Mouse (Mus musculus) midbrain, embryonic 11.5 days (tissue): ENCODE data around the gene Ispd. TPM values are rescaled to one million over a fixed set of nuclear protein-coding genes. Genes with fewer than 3 reads are reported as not detected.

Experiments
- ATAC-seq: fragments of 200-750 bp; cut with Nextera tagmentation; 2 replicates; pipeline ENCODE4 v1.8.0; 2017; ENCODE audit warnings: moderate TSS enrichment, moderate library complexity; ENCODE audit not compliant: low FRiP score
- DNase-seq: peaks from one replicate; pipeline ENCODE4 v3.0.0; 2015; ENCODE audit warnings: low spot score; ENCODE audit errors: missing footprints
- H3K27ac ChIP-seq: fragments of 300-500 bp; sonication (generic); 2 replicates; pipeline ENCODE4 v1.5.1; 2014; ENCODE audit warnings: low read depth, low read length
- H3K27me3 ChIP-seq: fragments of 300-500 bp; sonication (generic); 2 replicates; pipeline ENCODE4 v1.6.1; 2014; ENCODE audit warnings: mild to moderate bottlenecking, low read length, moderate library complexity, mixed read lengths; ENCODE audit not compliant: control insufficient read depth, insufficient read depth
- H3K36me3 ChIP-seq: fragments of 300-500 bp; sonication (generic); 2 replicates; pipeline ENCODE4 v1.6.1; 2014; ENCODE audit warnings: mild to moderate bottlenecking, low read length, moderate library complexity, mixed read lengths; ENCODE audit not compliant: control insufficient read depth, insufficient read depth
- H3K4me1 ChIP-seq: fragments of 300-500 bp; sonication (generic); 2 replicates; pipeline ENCODE4 v1.6.1; 2014; ENCODE audit warnings: low read length; ENCODE audit not compliant: control insufficient read depth, insufficient read depth
- H3K4me2 ChIP-seq: fragments of 300-500 bp; sonication (generic); 2 replicates; pipeline ENCODE4 v1.6.1; 2014; ENCODE audit warnings: mild to moderate bottlenecking, moderate library complexity
- H3K4me3 ChIP-seq: fragments of 300-500 bp; sonication (generic); 2 replicates; pipeline ENCODE4 v1.5.1; 2014; ENCODE audit warnings: low read depth, low read length
- H3K9ac ChIP-seq: fragments of 300-500 bp; sonication (generic); 2 replicates; pipeline ENCODE4 v1.6.1; 2014; ENCODE audit warnings: low read length
- H3K9me3 ChIP-seq: fragments of 300-500 bp; sonication (generic); 2 replicates; pipeline ENCODE4 v1.6.1; 2016; ENCODE audit warnings: low read length; ENCODE audit not compliant: control insufficient read depth
- WGBS: fragments of 180-500 bp; shearing (Covaris S2); extraction: QIAGEN DNeasy Blood & Tissue Kit; methylation state at CpG from one replicate; pipeline ENCODE4 v1.1.7; 2014; 5-methylcytosine and 5-hydroxymethylcytosine counted together
- polyA plus RNA-seq: library from polyadenylated mRNA; unstranded; fragments of >200 nt; fragmentation: Nextera tagmentation; extraction: Ambion mirVana; gene quantifications from 2 replicates; pipeline ENCODE4 v1.2.1, GENCODE M21; 2014

The Ispd gene
- polyA plus RNA-seq, 1 experiment from 2014 or later = 12.3 TPM

GRCm38 (mm10) chr12:36724297-36724696 lies 343.0 kb downstream of the Ispd start:
- DNase-seq = no peak
- H3K9me3 ChIP-seq = no peaks in the 10 kb centered on the region
- H3K36me3 ChIP-seq = no peaks in the 10 kb centered on the region
- no peak overlapping the region for H3K4me2 ChIP-seq
- H3K27ac ChIP-seq = no peak overlapping the region
- ATAC-seq = no peak
- no peaks in the 10 kb centered on the region for H3K27me3 ChIP-seq
- H3K4me3 ChIP-seq = no peak overlapping the region
- H3K9ac ChIP-seq = no peak overlapping the region
- WGBS = 80% methylated on average over 4 of the region's 4 CpGs
- no peaks in the 10 kb centered on the region for H3K4me1 ChIP-seq

GRCm38 (mm10) chr12:36725250-36725649 lies 344.0 kb downstream of the Ispd start:
- Histone ChIP-seq H3K4me2 (no peak overlapping the region), H3K27me3 (no peaks in the 10 kb centered on the region), H3K4me3 (no peak overlapping the region), H3K36me3 (no peaks in the 10 kb centered on the region), H3K4me1 (no peaks in the 10 kb centered on the region), H3K27ac (no peak overlapping the region), H3K9ac (no peak overlapping the region), H3K9me3 (no peaks in the 10 kb centered on the region)
- 92% methylated on average over 3 of the region's 3 CpGs for WGBS
- DNase-seq = no peak
- no peak for ATAC-seq

- ATAC-seq (no peak), DNase-seq (no peak)
- Histone ChIP-seq H3K9me3 (no peaks in the 10 kb centered on the region), H3K27me3 (no peaks in the 10 kb centered on the region), H3K4me1 (no peaks in the 10 kb centered on the region), H3K9ac (no peak overlapping the region), H3K4me3 (no peak overlapping the region), H3K4me2 (no peak overlapping the region), H3K36me3 (no peaks in the 10 kb centered on the region), H3K27ac (no peak overlapping the region)
- 79% methylated on average over 1 of the region's 1 CpGs for WGBS
Measured at GRCm38 (mm10) chr12:36726026-36726425, 344.8 kb downstream of the Ispd start.

- Histone ChIP-seq H3K9me3 (no peaks in the 10 kb centered on the region), H3K27ac (no peak overlapping the region), H3K4me1 (no peaks in the 10 kb centered on the region), H3K36me3 (no peaks in the 10 kb centered on the region), H3K27me3 (no peaks in the 10 kb centered on the region), H3K4me2 (no peak overlapping the region), H3K9ac (no peak overlapping the region), H3K4me3 (no peak overlapping the region)
- no peak for DNase-seq
- 88% methylated on average over 4 of the region's 4 CpGs for WGBS
- no peak for ATAC-seq
Measured at GRCm38 (mm10) chr12:36733673-36734371, 352.6 kb downstream of the Ispd start.

Other genes starting within 250 kb of the Ispd start
- 30.9 and 33.8 TPM in 2 replicates for gene Ankmy2, start 224.3 kb upstream of the Ispd start, polyA plus RNA-seq
- 292 and 312 TPM in 2 replicates for gene Bzw2, start 223.4 kb upstream of the Ispd start, polyA plus RNA-seq
- not detected in 2 replicates for gene Lrrc72, start 128.1 kb upstream of the Ispd start, polyA plus RNA-seq
- gene Sostdc1, start 67.3 kb upstream of the Ispd start, polyA plus RNA-seq = 6.4 and 6.6 TPM in 2 replicates
- 1.1 and 1.7 TPM in 2 replicates for gene D630036H23Rik, start 731 bp downstream of the Ispd start, polyA plus RNA-seq